Mouse (Mus musculus): ENCODE data around the gene Smpdl3a. TPM values are rescaled to one million over a fixed set of nuclear protein-coding genes. Genes with fewer than 3 reads are reported as not detected.

Smpdl3a gene
- polyA plus RNA-seq, 2 experiments, result 12.0 to 24.9 TPM

GRCm38 (mm10) chr10:57796057-57796456 is 1.9 kb downstream of the Smpdl3a start:
- no peak overlapping the region for H3K9ac ChIP-seq (replicated peaks)

GRCm38 (mm10) chr10:57799486-57799885 is 5.4 kb downstream of the Smpdl3a start:
- ATAC-seq (ENCODE audit: insufficient read depth) (no peak), DNase-seq (ENCODE audit: low read depth in 3 of 3, low spot score in 3 of 3) (no peak)
- TF ChIP-seq CTCF (IDR thresholded peaks at IDR 0.05; ENCODE audit: low read depth) (no peak), EP300 (IDR thresholded peaks at IDR 0.05; ENCODE audit: low read depth) (no peak)
- Histone ChIP-seq H3K9ac (replicated peaks) (no peak overlapping the region), H3K36me3 (replicated peaks; ENCODE audit: control insufficient read depth, insufficient read depth, low read depth) (no peaks in the 10 kb centered on the region), H3K27ac (no peak overlapping the region), H3K4me2 (ENCODE audit: low read depth) (no peak overlapping the region), H3K4me1 (replicated peaks; ENCODE audit: control insufficient read depth in 2 of 2, insufficient read depth in 2 of 2, low read length in 1 of 2) (peaks cover 9 to 16% of the 10 kb centered on the region in 2 experiments), H3K9me3 (ENCODE audit: control insufficient read depth, low read length) (no peaks in the 10 kb centered on the region), H3K27me3 (ENCODE audit: control insufficient read depth, insufficient read depth, low read length) (no peaks in the 10 kb centered on the region), H3K4me3 (ENCODE audit: insufficient read depth in 1 of 2, low read depth in 2 of 2, low read length in 2 of 2) (no peak overlapping the region)
- WGBS (ENCODE audit: insufficient replicate concordance), result 75% methylated on average over 1 of the region's 1 CpGs

More at GRCm38 (mm10) chr10:57796057-57796456, 1.9 kb downstream of the Smpdl3a start:
- no peak for ATAC-seq (ENCODE audit: insufficient read depth)
- peak overlapping the region in 1 of 2 experiments; percentile 69; a peak in 1 of 4 replicates for H3K4me3 ChIP-seq (ENCODE audit: insufficient read depth in 1 of 2, low read depth in 2 of 2, low read length in 2 of 2)
- peak overlapping the region; percentile 77 for H3K4me2 ChIP-seq (ENCODE audit: low read depth)
- WGBS (ENCODE audit: insufficient replicate concordance), result 28% methylated on average over 4 of the region's 4 CpGs
- no peak for DNase-seq (ENCODE audit: low read depth in 3 of 3, low spot score in 3 of 3)
- H3K36me3 ChIP-seq (replicated peaks; ENCODE audit: control insufficient read depth, insufficient read depth, low read depth), result no peaks in the 10 kb centered on the region
- no peak overlapping the region for H3K27ac ChIP-seq
- peak; percentile 49 for TF ChIP-seq CTCF (IDR thresholded peaks at IDR 0.05; ENCODE audit: low read depth)
- no peak for TF ChIP-seq EP300 (IDR thresholded peaks at IDR 0.05; ENCODE audit: low read depth)
- no peaks in the 10 kb centered on the region for H3K9me3 ChIP-seq (ENCODE audit: control insufficient read depth, low read length)
- H3K4me1 ChIP-seq (replicated peaks; ENCODE audit: control insufficient read depth in 2 of 2, insufficient read depth in 2 of 2, low read length in 1 of 2), result peaks cover 12 to 15% of the 10 kb centered on the region in 2 experiments
- no peaks in the 10 kb centered on the region for H3K27me3 ChIP-seq (ENCODE audit: control insufficient read depth, insufficient read depth, low read length)

- Histone ChIP-seq H3K27ac (peak overlapping the region; percentile 35; the same call in 1 of the 2 replicates), H3K4me3 (ENCODE audit: insufficient read depth in 1 of 2, low read depth in 2 of 2, low read length in 2 of 2) (no peak overlapping the region), H3K36me3 (replicated peaks; ENCODE audit: control insufficient read depth, insufficient read depth, low read depth) (no peaks in the 10 kb centered on the region), H3K27me3 (ENCODE audit: control insufficient read depth, insufficient read depth, low read length) (no peaks in the 10 kb centered on the region), H3K4me2 (ENCODE audit: low read depth) (peak overlapping the region; percentile 41; the same call in 1 of the 2 replicates), H3K9ac (replicated peaks) (no peak overlapping the region), H3K4me1 (replicated peaks; ENCODE audit: control insufficient read depth in 2 of 2, insufficient read depth in 2 of 2, low read length in 1 of 2) (peaks cover 15 to 19% of the 10 kb centered on the region in 2 experiments), H3K9me3 (ENCODE audit: control insufficient read depth, low read length) (no peaks in the 10 kb centered on the region)
- peak; percentile 96 for TF ChIP-seq EP300 (IDR thresholded peaks at IDR 0.05; ENCODE audit: low read depth)
- TF ChIP-seq CTCF (IDR thresholded peaks at IDR 0.05; ENCODE audit: low read depth), result no peak
- DNase-seq (ENCODE audit: low read depth in 3 of 3, low spot score in 3 of 3) (peak; percentile 79 to 87 (median 83)), ATAC-seq (ENCODE audit: insufficient read depth) (peak; percentile 98)
- WGBS (ENCODE audit: insufficient replicate concordance), result 15% methylated on average over 6 of the region's 6 CpGs
Measured at GRCm38 (mm10) chr10:57807754-57808153, 13.6 kb downstream of the Smpdl3a start.

- H3K36me3 ChIP-seq (replicated peaks; ENCODE audit: control insufficient read depth, insufficient read depth, low read depth), result no peaks in the 10 kb centered on the region
- no peak overlapping the region for H3K4me2 ChIP-seq (ENCODE audit: low read depth)
- ATAC-seq (ENCODE audit: insufficient read depth), result no peak
- TF ChIP-seq CTCF (IDR thresholded peaks at IDR 0.05; ENCODE audit: low read depth) (no peak), EP300 (IDR thresholded peaks at IDR 0.05; ENCODE audit: low read depth) (no peak)
- no peaks in the 10 kb centered on the region for H3K27me3 ChIP-seq (ENCODE audit: control insufficient read depth, insufficient read depth, low read length)
- no peaks in the 10 kb centered on the region for H3K9me3 ChIP-seq (ENCODE audit: control insufficient read depth, low read length)
- H3K27ac ChIP-seq, result no peak overlapping the region
- H3K9ac ChIP-seq (replicated peaks), result no peak overlapping the region
- H3K4me1 ChIP-seq (replicated peaks; ENCODE audit: control insufficient read depth in 2 of 2, insufficient read depth in 2 of 2, low read length in 1 of 2), result peaks cover 10 to 15% of the 10 kb centered on the region in 2 experiments
- H3K4me3 ChIP-seq (ENCODE audit: insufficient read depth in 1 of 2, low read depth in 2 of 2, low read length in 2 of 2), result no peak overlapping the region
- DNase-seq (ENCODE audit: low read depth in 3 of 3, low spot score in 3 of 3), result no peak
- 67% methylated on average over 5 of the region's 5 CpGs for WGBS (ENCODE audit: insufficient replicate concordance)
Measured at GRCm38 (mm10) chr10:57812161-57812856, 18.2 kb downstream of the Smpdl3a start.

GRCm38 (mm10) chr10:57814295-57814694 is 20.2 kb downstream of the Smpdl3a start:
- Histone ChIP-seq H3K4me1 (replicated peaks; ENCODE audit: control insufficient read depth in 2 of 2, insufficient read depth in 2 of 2, low read length in 1 of 2) (peaks cover 4 to 6% of the 10 kb centered on the region in 2 experiments), H3K4me3 (ENCODE audit: insufficient read depth in 1 of 2, low read depth in 2 of 2, low read length in 2 of 2) (no peak overlapping the region), H3K9ac (replicated peaks) (no peak overlapping the region), H3K9me3 (ENCODE audit: control insufficient read depth, low read length) (no peaks in the 10 kb centered on the region), H3K27me3 (ENCODE audit: control insufficient read depth, insufficient read depth, low read length) (no peaks in the 10 kb centered on the region), H3K4me2 (ENCODE audit: low read depth) (no peak overlapping the region), H3K36me3 (replicated peaks; ENCODE audit: control insufficient read depth, insufficient read depth, low read depth) (no peaks in the 10 kb centered on the region), H3K27ac (no peak overlapping the region)
- WGBS (ENCODE audit: insufficient replicate concordance), result 70% methylated on average over 2 of the region's 2 CpGs
- ATAC-seq (ENCODE audit: insufficient read depth) (no peak), DNase-seq (ENCODE audit: low read depth in 3 of 3, low spot score in 3 of 3) (no peak)
- no peak for TF ChIP-seq EP300 (IDR thresholded peaks at IDR 0.05; ENCODE audit: low read depth)
- TF ChIP-seq CTCF (IDR thresholded peaks at IDR 0.05; ENCODE audit: low read depth), result no peak

All from liver, embryonic 14.5 days (tissue).